Mouse (Mus musculus) embryonic fibroblast, embryonic 13.5 days (primary cell): Measurements from ENCODE around the gene Stim1.

Source experiments
- CTCF ChIP-seq: IDR thresholded peaks from 2 replicates; pipeline ENCODE4 v1.5.1; 2011; ENCODE audit warnings: mild to moderate bottlenecking, control low read depth, low read length, moderate library complexity, borderline replicate concordance; ENCODE audit not compliant: insufficient read depth
- POLR2A ChIP-seq: IDR thresholded peaks from 2 replicates; pipeline ENCODE4 v1.6.1; 2011; ENCODE audit warnings: low read depth, mild to moderate bottlenecking, control low read depth, low read length, moderate library complexity

DNA sequence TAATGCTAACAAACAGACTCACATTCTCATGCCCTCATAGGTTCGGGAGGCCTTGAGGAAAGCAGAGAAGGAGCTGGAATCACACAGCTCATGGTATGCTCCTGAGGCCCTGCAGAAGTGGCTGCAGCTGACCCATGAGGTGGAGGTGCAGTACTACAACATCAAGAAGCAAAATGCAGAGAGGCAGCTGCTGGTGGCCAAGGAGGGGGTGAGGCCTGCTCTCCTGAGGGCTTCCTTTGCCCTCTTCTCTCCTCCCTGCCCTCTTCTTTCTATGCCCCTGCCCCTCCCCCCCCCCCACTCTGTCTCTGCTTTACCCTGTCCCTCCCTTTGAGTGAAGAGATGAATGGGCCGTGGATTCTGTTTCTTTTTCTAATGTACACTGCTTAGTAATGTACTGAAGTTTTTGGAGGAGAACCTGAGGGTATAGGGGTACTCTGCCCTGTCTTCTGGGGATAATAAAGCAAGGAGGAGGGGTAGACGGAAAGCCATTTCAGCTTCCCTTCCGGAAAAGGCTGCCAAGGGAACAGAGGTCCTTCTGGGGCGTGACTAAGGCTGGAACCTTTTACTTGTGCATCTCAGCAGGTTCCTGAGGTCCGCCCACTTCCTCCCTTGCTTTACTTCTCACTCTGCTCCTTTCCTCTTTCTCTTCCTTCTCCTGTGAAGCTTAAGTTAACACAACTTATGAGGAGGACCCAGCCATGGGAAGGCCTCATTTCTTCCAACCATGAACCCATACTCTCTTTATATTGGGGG lies 158.5 kb downstream of the Stim1 start:
- TF ChIP-seq CTCF, result no peak
- TF ChIP-seq POLR2A, result no peak
